Mouse (Mus musculus) embryonic fibroblast, embryonic 13.5 days (primary cell): ENCODE data around the gene Rnf144b.

Experiments used
- CTCF ChIP-seq: IDR thresholded peaks from 2 replicates; pipeline ENCODE4 v1.5.1; 2011; ENCODE audit warnings: mild to moderate bottlenecking, control low read depth, low read length, moderate library complexity, borderline replicate concordance; ENCODE audit not compliant: insufficient read depth
- POLR2A ChIP-seq: IDR thresholded peaks from 2 replicates; pipeline ENCODE4 v1.6.1; 2011; ENCODE audit warnings: low read depth, mild to moderate bottlenecking, control low read depth, low read length, moderate library complexity

GRCm38 (mm10) chr13:47096591-47096990 lies 25.9 kb upstream of the Rnf144b start:
- no peak for TF ChIP-seq POLR2A
- no peak for TF ChIP-seq CTCF
